Mouse (Mus musculus): ENCODE data around the gene Sult1a1. TPM values are rescaled to one million over a fixed set of nuclear protein-coding genes. Genes with fewer than 3 reads are reported as not detected.

The Sult1a1 gene
- polyA plus RNA-seq, 1 experiment from 2014 or later, result 2.5 TPM

DNA sequence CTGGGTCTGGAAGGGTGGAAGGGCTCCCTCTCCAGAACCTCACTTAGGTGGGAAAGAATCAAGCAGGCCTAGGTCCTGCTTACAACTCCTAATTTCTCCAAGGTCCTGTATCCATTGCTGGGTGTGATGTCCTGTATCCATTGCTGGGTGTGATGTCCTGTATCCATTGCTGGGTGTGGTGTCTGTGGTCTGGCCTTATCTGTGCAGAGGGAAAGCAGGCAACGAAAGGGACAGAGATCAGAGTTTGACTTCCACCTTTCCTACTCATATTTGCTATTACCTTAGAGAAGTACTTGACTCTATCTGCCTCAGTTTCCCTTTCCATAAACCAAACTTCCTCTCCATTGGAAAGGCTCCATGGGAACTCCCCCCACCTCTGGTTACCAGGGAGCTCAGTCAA, 52.9 kb downstream of the Sult1a1 start:
- Histone ChIP-seq H3K9me3 (ENCODE audit: control insufficient read depth, low read length) (no peaks in the 10 kb centered on the region), H3K36me3 (replicated peaks; ENCODE audit: control insufficient read depth, insufficient read depth) (no peaks in the 10 kb centered on the region), H3K4me1 (replicated peaks; ENCODE audit: control insufficient read depth, insufficient read depth, low read length) (no peaks in the 10 kb centered on the region), H3K9ac (no peak overlapping the region), H3K27me3 (ENCODE audit: control insufficient read depth, insufficient read depth, low read length) (no peaks in the 10 kb centered on the region), H3K4me3 (replicated peaks; ENCODE audit: low read length) (no peak overlapping the region), H3K27ac (no peak overlapping the region), H3K4me2 (replicated peaks) (no peak overlapping the region)
- ATAC-seq (ENCODE audit: low FRiP score) (no peak), DNase-seq (ENCODE audit: low spot score) (no peak)
- 95% methylated on average over 1 of the region's 1 CpGs for WGBS

Other genes starting within 250 kb of the Sult1a1 start
- 18.9 and 20.2 TPM in 2 replicates for gene Rabep2, start 247.7 kb downstream of the Sult1a1 start, polyA plus RNA-seq (2014; fragmentation: Nextera tagmentation; extraction: Ambion mirVana)
- gene Atp2a1, start 213.3 kb downstream of the Sult1a1 start, polyA plus RNA-seq (2014; fragmentation: Nextera tagmentation; extraction: Ambion mirVana), result 0.30 and 0.31 TPM in 2 replicates
- gene Sh2b1, start 201.0 kb downstream of the Sult1a1 start, polyA plus RNA-seq (2014; fragmentation: Nextera tagmentation; extraction: Ambion mirVana), result 60.3 and 64.1 TPM in 2 replicates
- gene Tufm, start 189.1 kb downstream of the Sult1a1 start, polyA plus RNA-seq (2014; fragmentation: Nextera tagmentation; extraction: Ambion mirVana), result 116 and 136 TPM in 2 replicates
- gene Atxn2l, start 173.0 kb downstream of the Sult1a1 start, polyA plus RNA-seq (2014; fragmentation: Nextera tagmentation; extraction: Ambion mirVana), result 72.6 and 73.7 TPM in 2 replicates
- gene Eif3c, start 110.0 kb downstream of the Sult1a1 start, polyA plus RNA-seq (2014; fragmentation: Nextera tagmentation; extraction: Ambion mirVana), result 162 and 165 TPM in 2 replicates
- gene Apobr, start 91.5 kb downstream of the Sult1a1 start, polyA plus RNA-seq (2014; fragmentation: Nextera tagmentation; extraction: Ambion mirVana), result 0.26 and 0.36 TPM in 2 replicates
- 24.7 and 24.8 TPM in 2 replicates for gene Cln3, start 90.6 kb downstream of the Sult1a1 start, polyA plus RNA-seq (2014; fragmentation: Nextera tagmentation; extraction: Ambion mirVana)
- gene Il27, start 81.5 kb downstream of the Sult1a1 start, polyA plus RNA-seq (2014; fragmentation: Nextera tagmentation; extraction: Ambion mirVana), result not detected in 2 replicates
- 11.4 and 12.4 TPM in 2 replicates for gene Nupr1, start 45.6 kb downstream of the Sult1a1 start, polyA plus RNA-seq (2014; fragmentation: Nextera tagmentation; extraction: Ambion mirVana)
- gene Sgf29, start 27.1 kb downstream of the Sult1a1 start, polyA plus RNA-seq (2014; fragmentation: Nextera tagmentation; extraction: Ambion mirVana), result 58.0 and 61.1 TPM in 2 replicates
- gene Bola2, start 19.0 kb upstream of the Sult1a1 start, polyA plus RNA-seq (2014; fragmentation: Nextera tagmentation; extraction: Ambion mirVana), result 124 and 159 TPM in 2 replicates
- gene Slx1b, start 19.4 kb upstream of the Sult1a1 start, polyA plus RNA-seq (2014; fragmentation: Nextera tagmentation; extraction: Ambion mirVana), result 10.7 and 10.9 TPM in 2 replicates
- gene Coro1a, start 31.4 kb upstream of the Sult1a1 start, polyA plus RNA-seq (2014; fragmentation: Nextera tagmentation; extraction: Ambion mirVana), result 82.2 and 99.7 TPM in 2 replicates
- gene Mapk3, start 83.2 kb upstream of the Sult1a1 start, polyA plus RNA-seq (2014; fragmentation: Nextera tagmentation; extraction: Ambion mirVana), result 96.5 and 97.0 TPM in 2 replicates
- 1.0 and 1.8 TPM in 2 replicates for gene Gdpd3, start 89.9 kb upstream of the Sult1a1 start, polyA plus RNA-seq (2014; fragmentation: Nextera tagmentation; extraction: Ambion mirVana)
- 206 and 218 TPM in 2 replicates for gene Ypel3, start 100.5 kb upstream of the Sult1a1 start, polyA plus RNA-seq (2014; fragmentation: Nextera tagmentation; extraction: Ambion mirVana)
- gene Tbx6, start 105.1 kb upstream of the Sult1a1 start, polyA plus RNA-seq (2014; fragmentation: Nextera tagmentation; extraction: Ambion mirVana), result 0.21 and 0.26 TPM in 2 replicates
- 177 and 182 TPM in 2 replicates for gene Ppp4c, start 116.1 kb upstream of the Sult1a1 start, polyA plus RNA-seq (2014; fragmentation: Nextera tagmentation; extraction: Ambion mirVana)
- gene Fam57b, start 121.2 kb upstream of the Sult1a1 start, polyA plus RNA-seq (2014; fragmentation: Nextera tagmentation; extraction: Ambion mirVana), result 53.2 and 54.7 TPM in 2 replicates
- 0.74 TPM in 1 of 2 replicates, not detected in the other for gene 4930451I11Rik, start 155.2 kb upstream of the Sult1a1 start, polyA plus RNA-seq (2014; fragmentation: Nextera tagmentation; extraction: Ambion mirVana)
- gene Doc2a, start 171.0 kb upstream of the Sult1a1 start, polyA plus RNA-seq (2014; fragmentation: Nextera tagmentation; extraction: Ambion mirVana), result 16.5 and 25.7 TPM in 2 replicates
- 10.1 and 11.1 TPM in 2 replicates for gene Hirip3, start 185.5 kb upstream of the Sult1a1 start, polyA plus RNA-seq (2014; fragmentation: Nextera tagmentation; extraction: Ambion mirVana)
- gene Ino80e, start 185.9 kb upstream of the Sult1a1 start, polyA plus RNA-seq (2014; fragmentation: Nextera tagmentation; extraction: Ambion mirVana), result 93.7 and 95.3 TPM in 2 replicates
- gene Taok2, start 208.3 kb upstream of the Sult1a1 start, polyA plus RNA-seq (2014; fragmentation: Nextera tagmentation; extraction: Ambion mirVana), result 36.4 and 37.2 TPM in 2 replicates
- 28.0 and 29.3 TPM in 2 replicates for gene Tmem219, start 246.5 kb upstream of the Sult1a1 start, polyA plus RNA-seq (2014; fragmentation: Nextera tagmentation; extraction: Ambion mirVana)

Measured in hindbrain, embryonic 14.5 days (tissue).